Mouse (Mus musculus): Measurements from ENCODE around the gene Rtn1.

- TF ChIP-seq MYOD1 (IDR thresholded peaks at IDR 0.05; ENCODE audit: control insufficient read depth in 1 of 3, insufficient read length in 2 of 3, low read depth in 2 of 3) = no peak
- TF ChIP-seq MAX (IDR thresholded peaks at IDR 0.05; ENCODE audit: low read depth) = no peak
- no peak for TF ChIP-seq POLR2A (IDR thresholded peaks at IDR 0.05; ENCODE audit: insufficient read length, low read depth)
- no peak for TF ChIP-seq TCF12 (IDR thresholded peaks at IDR 0.05; ENCODE audit: insufficient read depth, poor library complexity, severe bottlenecking)
- no peak for TF ChIP-seq CEBPB (IDR thresholded peaks at IDR 0.05; ENCODE audit: insufficient read depth, poor library complexity, severe bottlenecking)
- no peak for TF ChIP-seq E2F4 (IDR thresholded peaks at IDR 0.05; ENCODE audit: insufficient read depth)
Observed at GRCm38 (mm10) chr12:72213554-72213953, 195.3 kb downstream of the Rtn1 start.

All from myocyte (in vitro differentiated cells).